Mouse (Mus musculus) forebrain, embryonic 13.5 days (tissue): ENCODE results near the gene Angel2. TPM values are rescaled to one million over a fixed set of nuclear protein-coding genes. Genes with fewer than 3 reads are reported as not detected.

Experiments used
- ATAC-seq: fragments of 200-750 bp; cut with Nextera tagmentation; 2 replicates; pipeline ENCODE4 v1.8.0; 2017
- H3K27ac ChIP-seq: fragments of 300-500 bp; sonication (generic); 2 replicates; pipeline ENCODE4 v1.5.1; 2015; ENCODE audit warnings: inconsistent platforms, mild to moderate bottlenecking, moderate library complexity
- H3K27me3 ChIP-seq: fragments of 300-500 bp; sonication (generic); 2 replicates; pipeline ENCODE4 v1.6.1; 2015; ENCODE audit warnings: mild to moderate bottlenecking, inconsistent platforms
- H3K36me3 ChIP-seq: fragments of 300-500 bp; sonication (generic); 2 replicates; pipeline ENCODE4 v1.6.1; 2015; ENCODE audit warnings: mild to moderate bottlenecking, inconsistent platforms; ENCODE audit not compliant: poor library complexity, severe bottlenecking
- H3K4me1 ChIP-seq: fragments of 300-500 bp; sonication (generic); 2 replicates; pipeline ENCODE4 v1.6.1; 2015; ENCODE audit warnings: inconsistent platforms
- H3K4me2 ChIP-seq: fragments of 300-500 bp; sonication (generic); 2 replicates; pipeline ENCODE4 v1.6.1; 2015; ENCODE audit warnings: inconsistent platforms, mild to moderate bottlenecking, moderate library complexity
- H3K4me3 ChIP-seq: fragments of 300-500 bp; sonication (generic); 2 replicates; pipeline ENCODE4 v1.5.1; 2015; ENCODE audit warnings: mild to moderate bottlenecking, inconsistent platforms
- H3K9ac ChIP-seq: fragments of 300-500 bp; sonication (generic); 2 replicates; pipeline ENCODE4 v1.6.1; 2015; ENCODE audit warnings: mild to moderate bottlenecking, inconsistent platforms
- H3K9me3 ChIP-seq: fragments of 300-500 bp; sonication (generic); replicated peaks from 2 replicates; pipeline ENCODE4 v1.6.1; 2016; ENCODE audit warnings: inconsistent platforms
- WGBS: fragments of 180-500 bp; shearing (Covaris S2); methylation state at CpG from one replicate; pipeline ENCODE4 v1.1.7; 2015; 5-methylcytosine and 5-hydroxymethylcytosine counted together
- polyA plus RNA-seq: library from polyadenylated mRNA; unstranded; fragments of >200 nt; fragmentation: Nextera tagmentation; extraction: Ambion mirVana; gene quantifications from 2 replicates; pipeline ENCODE4 v1.2.1, GENCODE M21; 2015

Angel2 gene
- polyA plus RNA-seq, 1 experiment from 2014 or later: 60.2 TPM

- peak overlapping the region; percentile 92 for H3K4me2 ChIP-seq
- WGBS: 78% methylated on average over 6 of the region's 6 CpGs
- H3K27ac ChIP-seq: no peak overlapping the region
- H3K9ac ChIP-seq: peak overlapping the region; percentile 88
- H3K27me3 ChIP-seq: peaks cover 2% of the 10 kb centered on the region; the same call in 1 of the 2 replicates
- no peaks in the 10 kb centered on the region for H3K36me3 ChIP-seq
- peaks cover 25% of the 10 kb centered on the region for H3K4me1 ChIP-seq
- no peaks in the 10 kb centered on the region for H3K9me3 ChIP-seq
- H3K4me3 ChIP-seq: peak overlapping the region; percentile 91
- ATAC-seq: no peak; the same call in 1 of the 2 replicates
Observed at GRCm38 (mm10) chr1:190910836-190911235, 14.1 kb upstream of the Angel2 start.

- Histone ChIP-seq H3K4me1 (peaks cover 25% of the 10 kb centered on the region), H3K9ac (peak within 1 kb of the TSS; percentile 88), H3K4me2 (peak within 1 kb of the TSS; percentile 92), H3K9me3 (no peaks in the 10 kb centered on the region), H3K4me3 (peak within 1 kb of the TSS; percentile 91), H3K36me3 (no peaks in the 10 kb centered on the region), H3K27me3 (peaks cover 2% of the 10 kb centered on the region; the same call in 1 of the 2 replicates), H3K27ac (peak within 1 kb of the TSS; percentile 68)
- ATAC-seq: peak; percentile 96
- WGBS: under 1% methylated on average over 47 of the region's 47 CpGs
Observed at GRCm38 (mm10) chr1:190911415-190912123, 13.3 kb upstream of the Angel2 start, which contains the start of gene Rps6kc1. Gene Rps6kc1 (minus strand): TSS chr1:190911770.

GRCm38 (mm10) chr1:190912623-190913022, 12.3 kb upstream of the Angel2 start:
- ATAC-seq: no peak
- peak overlapping the region; percentile 92; the same call in 1 of the 2 replicates for H3K4me2 ChIP-seq

GRCm38 (mm10) chr1:190918938-190919337, 6.0 kb upstream of the Angel2 start:
- Histone ChIP-seq H3K27me3 (peaks cover 2% of the 10 kb centered on the region; the same call in 1 of the 2 replicates), H3K9me3 (no peaks in the 10 kb centered on the region), H3K4me1 (no peaks in the 10 kb centered on the region), H3K36me3 (no peaks in the 10 kb centered on the region), H3K4me2 (no peak overlapping the region), H3K9ac (no peak overlapping the region), H3K4me3 (no peak overlapping the region), H3K27ac (no peak overlapping the region)
- 66% methylated on average over 7 of the region's 7 CpGs for WGBS
- no peak for ATAC-seq

More at GRCm38 (mm10) chr1:190912623-190913022, 12.3 kb upstream of the Angel2 start:
- H3K4me3 ChIP-seq: no peak overlapping the region
- H3K27ac ChIP-seq: no peak overlapping the region
- H3K27me3 ChIP-seq: peaks cover 2% of the 10 kb centered on the region; the same call in 1 of the 2 replicates
- no peaks in the 10 kb centered on the region for H3K9me3 ChIP-seq
- 48% methylated on average over 1 of the region's 1 CpGs for WGBS
- no peaks in the 10 kb centered on the region for H3K36me3 ChIP-seq
- peaks cover 25% of the 10 kb centered on the region for H3K4me1 ChIP-seq
- H3K9ac ChIP-seq: no peak overlapping the region

- no peak for ATAC-seq
- Histone ChIP-seq H3K36me3 (no peaks in the 10 kb centered on the region), H3K9ac (no peak overlapping the region), H3K9me3 (no peaks in the 10 kb centered on the region), H3K4me3 (no peak overlapping the region), H3K4me1 (no peaks in the 10 kb centered on the region), H3K4me2 (no peak overlapping the region), H3K27me3 (peaks cover 2% of the 10 kb centered on the region; the same call in 1 of the 2 replicates), H3K27ac (no peak overlapping the region)
- 77% methylated on average over 8 of the region's 8 CpGs for WGBS
Observed at GRCm38 (mm10) chr1:190919725-190920469, 5.0 kb upstream of the Angel2 start.

- peaks cover 16% of the 10 kb centered on the region for H3K4me1 ChIP-seq
- H3K27me3 ChIP-seq: no peaks in the 10 kb centered on the region
- 91% methylated on average over 3 of the region's 3 CpGs for WGBS
- no peak overlapping the region for H3K9ac ChIP-seq
- H3K36me3 ChIP-seq: no peaks in the 10 kb centered on the region
- H3K4me3 ChIP-seq: peak overlapping the region; percentile 76; the same call in 1 of the 2 replicates
- no peak overlapping the region for H3K27ac ChIP-seq
- no peaks in the 10 kb centered on the region for H3K9me3 ChIP-seq
- H3K4me2 ChIP-seq: peak overlapping the region; percentile 73
- ATAC-seq: no peak
Observed at GRCm38 (mm10) chr1:190927311-190927710, 2.4 kb downstream of the Angel2 start.

GRCm38 (mm10) chr1:190927751-190928369, 2.9 kb downstream of the Angel2 start:
- H3K4me3 ChIP-seq: peak overlapping the region; percentile 76
- peak overlapping the region; percentile 73 for H3K4me2 ChIP-seq
- no peaks in the 10 kb centered on the region for H3K9me3 ChIP-seq
- H3K9ac ChIP-seq: peak overlapping the region; percentile 91
- 22% methylated on average over 16 of the region's 16 CpGs for WGBS
- no peaks in the 10 kb centered on the region for H3K27me3 ChIP-seq
- H3K27ac ChIP-seq: peak overlapping the region; percentile 98
- peaks cover 16% of the 10 kb centered on the region for H3K4me1 ChIP-seq
- H3K36me3 ChIP-seq: no peaks in the 10 kb centered on the region
- peak; percentile 38; the same call in 1 of the 2 replicates for ATAC-seq

- peak; percentile 98 for ATAC-seq
Observed at GRCm38 (mm10) chr1:190928370-190929009, 3.6 kb downstream of the Angel2 start.

GRCm38 (mm10) chr1:190929010-190929695, 4.2 kb downstream of the Angel2 start:
- Histone ChIP-seq H3K4me1 (peaks cover 16% of the 10 kb centered on the region), H3K9me3 (no peaks in the 10 kb centered on the region), H3K27me3 (no peaks in the 10 kb centered on the region), H3K4me2 (peak overlapping the region; percentile 73), H3K36me3 (peaks cover 5% of the 10 kb centered on the region), H3K4me3 (peak overlapping the region; percentile 76), H3K9ac (peak overlapping the region; percentile 91), H3K27ac (peak overlapping the region; percentile 98)
- 7% methylated on average over 27 of the region's 27 CpGs for WGBS
- peak; percentile 31 for ATAC-seq

More at GRCm38 (mm10) chr1:190928370-190929009, 3.6 kb downstream of the Angel2 start:
- Histone ChIP-seq H3K4me2 (peak overlapping the region; percentile 73), H3K4me1 (peaks cover 16% of the 10 kb centered on the region), H3K9me3 (no peaks in the 10 kb centered on the region), H3K4me3 (peak overlapping the region; percentile 76), H3K27me3 (no peaks in the 10 kb centered on the region), H3K9ac (peak overlapping the region; percentile 91), H3K36me3 (no peaks in the 10 kb centered on the region), H3K27ac (peak overlapping the region; percentile 98)
- WGBS: under 1% methylated on average over 49 of the region's 79 CpGs

GRCm38 (mm10) chr1:190930181-190930580, 5.3 kb downstream of the Angel2 start:
- peaks cover 16% of the 10 kb centered on the region for H3K4me1 ChIP-seq
- WGBS: 96% methylated on average over 6 of the region's 6 CpGs
- no peak overlapping the region for H3K4me3 ChIP-seq
- no peaks in the 10 kb centered on the region for H3K27me3 ChIP-seq
- no peak overlapping the region for H3K27ac ChIP-seq
- H3K9ac ChIP-seq: 0 out of 2 replicates have a peak overlapping the region, but pooled peaks have one; percentile 18
- H3K36me3 ChIP-seq: peaks cover 15% of the 10 kb centered on the region
- ATAC-seq: no peak
- no peaks in the 10 kb centered on the region for H3K9me3 ChIP-seq
- no peak overlapping the region for H3K4me2 ChIP-seq

- Histone ChIP-seq H3K36me3 (peaks cover 79% of the 10 kb centered on the region), H3K4me2 (no peak overlapping the region), H3K27ac (no peak overlapping the region), H3K4me1 (no peaks in the 10 kb centered on the region), H3K9ac (no peak overlapping the region), H3K4me3 (no peak overlapping the region), H3K27me3 (no peaks in the 10 kb centered on the region), H3K9me3 (no peaks in the 10 kb centered on the region)
- WGBS: 90% methylated on average over 7 of the region's 7 CpGs
- ATAC-seq: no peak
Observed at GRCm38 (mm10) chr1:190939803-190940202, 14.9 kb downstream of the Angel2 start.
